Mouse (Mus musculus) hindbrain, embryonic 11.5 days (tissue): ENCODE measurements around the gene Mindy3. TPM values are rescaled to one million over a fixed set of nuclear protein-coding genes. Genes with fewer than 3 reads are reported as not detected.
A peak's percentile ranks its signal among the peaks of the same experiment; 100 is the strongest.

ENCODE experiments used
- ATAC-seq: fragments of 200-750 bp; cut with Nextera tagmentation; 2 replicates; pipeline ENCODE4 v1.8.0; 2017; ENCODE audit warnings: mild to moderate bottlenecking, moderate TSS enrichment, moderate library complexity; ENCODE audit not compliant: low FRiP score
- DNase-seq: peaks from one replicate; pipeline ENCODE4 v3.0.0-alpha.2; 2015; ENCODE audit warnings: low spot score
- H3K27ac ChIP-seq: fragments of 300-500 bp; sonication (generic); 2 replicates; pipeline ENCODE4 v1.5.1; 2014; ENCODE audit warnings: mild to moderate bottlenecking, low read depth, low read length
- H3K27me3 ChIP-seq: fragments of 300-500 bp; sonication (generic); 2 replicates; pipeline ENCODE4 v1.6.1; 2014; ENCODE audit warnings: mild to moderate bottlenecking, low read length, moderate library complexity, mixed read lengths; ENCODE audit not compliant: control insufficient read depth, insufficient read depth
- H3K36me3 ChIP-seq: fragments of 300-500 bp; sonication (generic); 2 replicates; pipeline ENCODE4 v1.6.1; 2014; ENCODE audit warnings: mild to moderate bottlenecking, low read length, moderate library complexity, mixed read lengths; ENCODE audit not compliant: control insufficient read depth, insufficient read depth
- H3K4me1 ChIP-seq: fragments of 300-500 bp; sonication (generic); replicated peaks from 2 replicates; pipeline ENCODE4 v1.6.1; 2014; ENCODE audit warnings: low read length, mixed read lengths; ENCODE audit not compliant: control insufficient read depth, insufficient read depth
- H3K4me2 ChIP-seq: fragments of 300-500 bp; sonication (generic); replicated peaks from 2 replicates; pipeline ENCODE4 v1.6.1; 2014; ENCODE audit warnings: mild to moderate bottlenecking, low read depth, low read length
- H3K4me3 ChIP-seq: fragments of 300-500 bp; sonication (generic); 2 replicates; pipeline ENCODE4 v1.5.1; 2014; ENCODE audit warnings: low read depth, low read length
- H3K9ac ChIP-seq: fragments of 300-500 bp; sonication (generic); 2 replicates; pipeline ENCODE4 v1.6.1; 2014; ENCODE audit warnings: low read depth, low read length
- H3K9me3 ChIP-seq: fragments of 300-500 bp; sonication (generic); 2 replicates; pipeline ENCODE4 v1.6.1; 2016; ENCODE audit warnings: low read length; ENCODE audit not compliant: control insufficient read depth
- WGBS: fragments of 180-500 bp; shearing (Covaris S2); extraction: QIAGEN DNeasy Blood & Tissue Kit; methylation state at CpG from one replicate; pipeline ENCODE4 v1.1.7; 2014; 5-methylcytosine and 5-hydroxymethylcytosine counted together
- polyA plus RNA-seq: library from polyadenylated mRNA; unstranded; fragments of >200 nt; fragmentation: Nextera tagmentation; extraction: Ambion mirVana; gene quantifications from 2 replicates; pipeline ENCODE4 v1.2.1, GENCODE M21; 2014

The Mindy3 gene
- polyA plus RNA-seq, 1 experiment from 2014 or later = 53.8 TPM

DNA sequence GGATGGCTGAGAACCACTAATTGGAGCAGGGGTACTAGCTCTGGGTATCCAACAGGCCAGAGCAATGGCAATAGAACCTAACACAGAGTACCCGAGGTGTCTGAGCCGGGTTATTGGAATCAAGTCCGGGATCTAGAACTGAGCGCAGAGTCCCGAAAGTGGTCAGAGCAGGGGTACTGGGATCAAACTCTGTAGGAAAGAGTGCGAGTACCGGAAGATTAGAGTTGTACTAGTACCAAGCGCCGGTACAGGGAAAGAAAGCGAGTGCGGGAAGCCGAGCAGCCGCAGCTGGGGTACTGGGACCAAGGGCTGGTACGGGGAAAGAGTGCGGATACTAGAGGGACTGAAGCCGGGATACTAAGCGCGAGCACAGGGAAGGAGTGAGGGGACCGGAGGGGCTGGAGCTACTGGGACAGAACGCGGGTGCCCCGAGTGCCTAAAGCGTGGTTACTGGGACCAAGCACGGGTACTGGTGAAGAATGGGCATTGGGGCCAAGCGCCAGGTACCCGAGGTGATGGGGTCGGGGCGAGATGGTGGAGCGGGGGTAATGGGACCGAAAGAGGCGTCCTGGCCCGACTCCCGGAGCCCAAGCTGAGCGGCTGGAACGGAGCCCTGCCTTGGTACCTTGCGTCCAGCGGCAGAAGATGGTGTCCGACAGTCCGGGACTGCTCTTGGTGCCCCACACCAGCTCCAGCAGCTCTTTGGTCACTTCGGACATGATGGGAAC is 572 bp downstream of the Mindy3 start:
- under 1% methylated on average over 39 of the region's 40 CpGs for WGBS
- H3K9ac ChIP-seq = peak overlapping the region; percentile 76
- no peak for DNase-seq

DNA sequence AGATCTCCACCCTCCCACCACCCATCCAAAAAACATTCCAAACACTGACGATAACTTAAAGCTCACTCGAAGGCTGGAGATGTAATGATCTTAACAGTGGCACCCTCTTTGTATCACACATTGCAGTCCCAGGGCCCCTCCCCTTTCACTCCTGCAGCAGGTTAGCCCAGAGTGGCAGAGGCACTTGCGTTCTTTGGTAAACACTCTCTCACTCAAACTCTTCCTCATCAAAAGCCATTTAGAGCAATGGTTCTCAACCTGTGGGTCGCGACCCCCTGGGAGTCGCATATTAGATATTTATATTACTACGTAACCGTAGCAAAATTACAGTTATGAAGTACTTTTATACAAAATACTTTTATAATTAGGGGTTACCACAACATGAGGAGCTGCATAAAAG is 1.1 kb downstream of the Mindy3 start:
- Histone ChIP-seq H3K4me2 (peak overlapping the region; percentile 75), H3K9me3 (no peaks in the 10 kb centered on the region), H3K4me3 (peak overlapping the region; percentile 85), H3K27ac (no peak overlapping the region), H3K4me1 (no peaks in the 10 kb centered on the region), H3K9ac (peak overlapping the region; percentile 76; the same call in 1 of the 2 replicates), H3K27me3 (no peaks in the 10 kb centered on the region), H3K36me3 (no peaks in the 10 kb centered on the region)
- WGBS = 51% methylated on average over 8 of the region's 8 CpGs
- DNase-seq = no peak
- ATAC-seq = peak; percentile 8; the same call in 1 of the 2 replicates

More for the DNA sequence above, 572 bp downstream of the Mindy3 start:
- H3K27ac ChIP-seq = peak overlapping the region; percentile 54; the same call in 1 of the 2 replicates
- H3K4me2 ChIP-seq = peak overlapping the region; percentile 75
- H3K4me3 ChIP-seq = peak overlapping the region; percentile 85
- no peaks in the 10 kb centered on the region for H3K36me3 ChIP-seq
- no peaks in the 10 kb centered on the region for H3K27me3 ChIP-seq
- peak; percentile 79 for ATAC-seq
- no peaks in the 10 kb centered on the region for H3K9me3 ChIP-seq
- H3K4me1 ChIP-seq = no peaks in the 10 kb centered on the region

DNA sequence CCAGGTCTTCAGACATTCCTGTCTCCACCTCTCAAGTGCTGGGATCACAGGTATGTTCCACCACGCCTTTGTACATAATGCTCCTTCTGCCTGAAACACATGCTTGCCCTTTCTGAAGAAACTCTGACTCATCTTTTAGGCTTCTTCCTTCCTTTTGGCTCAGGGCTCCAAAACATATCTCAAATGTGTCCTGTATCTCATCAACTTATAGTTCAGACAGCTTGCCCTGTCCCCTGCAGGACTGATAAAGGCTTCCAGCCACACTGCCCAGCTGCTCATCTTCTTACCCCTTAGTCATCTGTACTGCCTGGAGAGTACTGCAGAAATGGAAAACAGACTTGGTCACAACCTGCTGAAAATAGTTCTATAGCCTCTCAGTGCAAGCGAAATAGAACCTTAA is 7.0 kb downstream of the Mindy3 start:
- Histone ChIP-seq H3K9me3 (no peaks in the 10 kb centered on the region), H3K4me3 (no peak overlapping the region), H3K27me3 (no peaks in the 10 kb centered on the region), H3K36me3 (no peaks in the 10 kb centered on the region), H3K4me1 (no peaks in the 10 kb centered on the region), H3K4me2 (no peak overlapping the region), H3K9ac (no peak overlapping the region), H3K27ac (no peak overlapping the region)
- DNase-seq (no peak), ATAC-seq (no peak)
- 86% methylated on average over 2 of the region's 2 CpGs for whole genome bisulfite sequencing

DNA sequence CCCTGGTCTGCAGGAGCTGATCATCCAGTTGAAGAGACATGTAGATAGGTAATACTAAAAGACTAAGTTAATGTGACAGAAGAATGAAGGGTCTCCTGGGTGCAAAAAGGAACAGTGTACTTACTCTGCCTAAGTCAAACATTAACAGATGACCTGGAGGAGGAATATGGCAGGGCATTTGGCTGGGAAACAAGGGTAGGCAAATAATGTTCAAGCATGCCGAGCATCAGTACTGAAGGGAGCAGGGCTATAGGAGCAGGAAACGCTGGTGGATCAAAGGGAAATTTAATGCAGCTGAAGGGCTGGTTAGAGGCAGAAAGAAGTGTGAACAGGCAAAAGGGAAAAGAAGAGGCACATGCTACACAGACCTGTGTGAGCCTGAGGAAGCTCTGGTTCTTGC is 8.1 kb downstream of the Mindy3 start:
- ATAC-seq (no peak), DNase-seq (no peak)
- no peaks in the 10 kb centered on the region for H3K9me3 ChIP-seq
- no peaks in the 10 kb centered on the region for H3K27me3 ChIP-seq
- no peaks in the 10 kb centered on the region for H3K36me3 ChIP-seq
- H3K9ac ChIP-seq = no peak overlapping the region
- H3K4me1 ChIP-seq = no peaks in the 10 kb centered on the region
- H3K4me2 ChIP-seq = no peak overlapping the region
- H3K4me3 ChIP-seq = no peak overlapping the region
- no peak overlapping the region for H3K27ac ChIP-seq
- WGBS = 56% methylated on average over 2 of the region's 2 CpGs

DNA sequence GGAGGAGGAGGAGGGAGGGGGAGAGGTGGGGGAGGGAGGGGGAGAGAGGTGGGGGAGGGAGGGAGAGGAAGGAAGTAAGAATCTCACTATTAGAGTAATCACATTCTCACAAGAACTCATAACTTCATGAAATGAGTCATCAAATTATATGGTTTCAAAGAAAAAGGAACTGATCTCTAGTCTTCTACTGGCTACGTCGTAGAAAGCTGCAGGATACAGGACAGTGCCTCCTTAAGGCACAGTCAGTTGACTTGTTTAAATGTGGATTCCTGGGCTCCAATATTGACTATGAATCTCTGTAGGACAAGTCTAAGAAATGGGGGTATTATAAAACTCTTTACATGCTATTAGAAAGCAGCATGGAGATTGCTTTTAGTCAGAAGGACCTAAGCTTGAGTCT is 12.5 kb downstream of the Mindy3 start:
- Histone ChIP-seq H3K4me3 (no peak overlapping the region), H3K27ac (no peak overlapping the region)
- 93% methylated on average over 2 of the region's 2 CpGs for WGBS

DNA sequence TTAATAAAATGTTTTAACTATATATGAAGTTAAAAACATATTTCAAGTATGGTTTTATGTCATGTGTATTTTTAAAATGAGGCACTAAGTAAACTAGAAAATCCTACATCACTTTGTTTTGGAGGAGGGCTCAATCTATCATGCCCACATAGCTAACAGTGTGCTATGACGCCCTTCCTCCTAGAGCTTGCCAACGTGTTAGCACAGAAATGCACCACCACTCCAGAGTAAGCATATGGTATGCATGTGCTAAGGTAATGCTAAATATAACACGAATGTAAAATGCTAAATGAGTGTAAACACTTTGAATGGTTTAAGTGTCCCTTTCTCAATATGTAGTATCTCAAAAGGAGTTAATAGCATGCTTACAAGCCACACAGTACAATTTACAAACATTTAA is 16.8 kb downstream of the Mindy3 start:
- no peak overlapping the region for H3K9ac ChIP-seq
- H3K36me3 ChIP-seq = no peaks in the 10 kb centered on the region
- no peaks in the 10 kb centered on the region for H3K4me1 ChIP-seq
- H3K27ac ChIP-seq = no peak overlapping the region
- ATAC-seq = no peak
- WGBS = 88% methylated on average over 3 of the region's 3 CpGs
- no peak overlapping the region for H3K4me3 ChIP-seq
- DNase-seq = no peak
- no peak overlapping the region for H3K4me2 ChIP-seq
- H3K9me3 ChIP-seq = no peaks in the 10 kb centered on the region
- H3K27me3 ChIP-seq = no peaks in the 10 kb centered on the region

More for the DNA sequence above, 12.5 kb downstream of the Mindy3 start:
- Histone ChIP-seq H3K4me2 (no peak overlapping the region), H3K27me3 (no peaks in the 10 kb centered on the region), H3K9me3 (no peaks in the 10 kb centered on the region), H3K4me1 (no peaks in the 10 kb centered on the region), H3K36me3 (no peaks in the 10 kb centered on the region), H3K9ac (no peak overlapping the region)
- no peak for ATAC-seq
- no peak for DNase-seq

DNA sequence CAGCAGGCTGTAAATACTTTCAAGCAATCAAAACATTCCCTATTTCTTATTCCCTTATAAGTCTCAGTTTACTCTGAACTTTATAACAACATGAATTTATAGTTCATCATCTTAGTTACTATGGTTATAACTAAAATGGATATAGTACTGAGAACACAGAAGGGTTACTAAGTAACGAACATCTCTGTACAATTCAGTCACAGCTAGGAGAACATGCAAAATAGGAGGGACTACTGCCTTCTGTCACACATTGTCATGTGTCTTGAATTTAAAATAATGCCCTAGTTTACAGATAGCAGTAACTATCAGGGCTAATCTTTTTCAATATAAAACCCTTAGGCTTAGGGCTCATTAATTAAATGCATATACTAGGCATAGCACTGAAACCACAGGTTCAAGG is 18.1 kb downstream of the Mindy3 start:
- H3K9ac ChIP-seq = no peak overlapping the region
- ATAC-seq (no peak), DNase-seq (no peak)
- no peak overlapping the region for H3K4me2 ChIP-seq
- H3K9me3 ChIP-seq = no peaks in the 10 kb centered on the region
- H3K27me3 ChIP-seq = no peaks in the 10 kb centered on the region
- H3K4me3 ChIP-seq = no peak overlapping the region
- 78% methylated on average over 1 of the region's 1 CpGs for WGBS
- H3K36me3 ChIP-seq = no peaks in the 10 kb centered on the region
- H3K4me1 ChIP-seq = no peaks in the 10 kb centered on the region
- no peak overlapping the region for H3K27ac ChIP-seq

DNA sequence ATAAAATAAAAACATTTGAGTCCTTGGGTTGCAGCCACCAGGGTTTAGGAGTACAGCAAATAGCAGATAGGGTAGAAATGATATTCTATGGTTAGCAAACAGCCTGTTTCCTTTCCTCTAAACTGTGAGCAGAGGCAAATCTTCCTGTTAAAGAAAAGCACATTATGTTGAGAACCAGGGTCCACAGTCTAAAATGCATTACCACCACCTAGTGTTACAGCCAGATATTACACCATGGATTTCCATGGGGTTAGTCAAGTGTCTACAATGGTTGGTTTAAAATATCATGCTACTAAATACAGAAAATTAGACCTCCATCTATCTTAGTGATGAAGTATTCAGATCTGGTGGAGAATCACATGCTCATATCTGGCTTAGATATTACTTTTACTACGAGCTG is 30.2 kb downstream of the Mindy3 start:
- 63% methylated on average over 1 of the region's 1 CpGs for WGBS
- Histone ChIP-seq H3K36me3 (no peaks in the 10 kb centered on the region), H3K9me3 (no peaks in the 10 kb centered on the region), H3K4me2 (no peak overlapping the region), H3K27me3 (no peaks in the 10 kb centered on the region), H3K9ac (no peak overlapping the region), H3K4me1 (no peaks in the 10 kb centered on the region), H3K4me3 (no peak overlapping the region), H3K27ac (no peak overlapping the region)
- peak; percentile 65 for DNase-seq
- ATAC-seq = peak; percentile 76; the same call in 1 of the 2 replicates

DNA sequence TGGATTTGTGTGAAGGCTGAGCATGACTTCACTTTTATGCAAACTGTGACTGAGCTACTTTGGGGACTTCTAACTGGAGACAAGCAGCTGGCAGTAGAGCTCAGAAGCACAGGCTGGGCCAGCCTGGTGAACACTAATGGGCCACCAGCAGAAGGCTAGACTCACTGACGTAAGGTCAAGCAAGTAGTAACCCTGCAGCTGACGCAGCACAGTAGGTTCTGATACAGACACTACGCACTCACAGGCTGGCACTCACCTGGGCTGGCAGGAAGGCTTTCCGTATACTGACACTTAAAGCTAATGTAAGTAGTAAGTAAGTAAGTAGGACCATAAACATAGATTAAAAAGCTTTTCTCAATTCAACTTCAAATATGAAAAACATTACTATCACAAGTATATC is 30.7 kb downstream of the Mindy3 start:
- H3K27me3 ChIP-seq = no peaks in the 10 kb centered on the region
- DNase-seq = no peak
- H3K9ac ChIP-seq = no peak overlapping the region
- H3K4me2 ChIP-seq = no peak overlapping the region
- ATAC-seq = no peak
- H3K36me3 ChIP-seq = no peaks in the 10 kb centered on the region
- H3K27ac ChIP-seq = no peak overlapping the region
- no peaks in the 10 kb centered on the region for H3K9me3 ChIP-seq
- no peaks in the 10 kb centered on the region for H3K4me1 ChIP-seq
- H3K4me3 ChIP-seq = no peak overlapping the region
- WGBS = 89% methylated on average over 4 of the region's 4 CpGs
